Mouse (Mus musculus) myocyte (in vitro differentiated cells): Measurements from ENCODE around the gene Zfp78.

ENCODE experiments used
- CEBPB ChIP-seq: IDR thresholded peaks from 2 replicates; pipeline ENCODE4 v1.6.1; 2011; ENCODE audit warnings: mild to moderate bottlenecking, moderate library complexity; ENCODE audit not compliant: poor library complexity, insufficient read depth, severe bottlenecking
- E2F4 ChIP-seq: IDR thresholded peaks from one replicate; pipeline ENCODE4 v1.6.1; 2011; ENCODE audit warnings: mild to moderate bottlenecking, control low read depth, moderate library complexity; ENCODE audit not compliant: insufficient read depth
- MAX ChIP-seq: IDR thresholded peaks from one replicate; pipeline ENCODE4 v1.6.1; 2011; ENCODE audit warnings: low read depth, mild to moderate bottlenecking, control low read depth
- MYOD1 ChIP-seq, 3 experiments: IDR thresholded peaks; one replicate each; pipeline ENCODE4 v1.6.1; 2011; ENCODE audit warnings: control low read depth in 2 of 3, low read depth in 2 of 3, mild to moderate bottlenecking in 2 of 3, moderate library complexity in 1 of 3; ENCODE audit not compliant: insufficient read length in 2 of 3, control insufficient read depth in 1 of 3
- MYOG ChIP-seq, 3 experiments: IDR thresholded peaks; one replicate each; pipeline ENCODE4 v1.6.1; 2011; ENCODE audit warnings: control low read depth in 2 of 3, low read depth in 2 of 3, mild to moderate bottlenecking in 2 of 3; ENCODE audit not compliant: insufficient read length in 2 of 3, control insufficient read depth in 1 of 3, insufficient read depth in 1 of 3
- POLR2A ChIP-seq: IDR thresholded peaks from one replicate; pipeline ENCODE4 v1.6.1; 2011; ENCODE audit warnings: low read depth, mild to moderate bottlenecking, control low read depth, moderate library complexity; ENCODE audit not compliant: insufficient read length
- TCF12 ChIP-seq: IDR thresholded peaks from one replicate; pipeline ENCODE4 v1.6.1; 2011; ENCODE audit warnings: mild to moderate bottlenecking, control low read depth; ENCODE audit not compliant: poor library complexity, insufficient read depth, severe bottlenecking

GRCm38 (mm10) chr7:6384011-6384410 lies 20.9 kb downstream of the Zfp78 start:
- TF ChIP-seq POLR2A (no peak), MAX (no peak), E2F4 (no peak), MYOD1 (IDR thresholded peaks at IDR 0.05; ENCODE audit: control insufficient read depth in 1 of 3, insufficient read length in 2 of 3, low read depth in 2 of 3) (no peak), CEBPB (no peak), TCF12 (no peak), MYOG (IDR thresholded peaks at IDR 0.05; ENCODE audit: control insufficient read depth in 1 of 3, insufficient read depth in 1 of 3, insufficient read length in 2 of 3, low read depth in 2 of 3) (no peak)
